Mouse (Mus musculus) thymus, postnatal 36 days (tissue): ENCODE data around the gene Arid5b.
A peak's percentile ranks its signal among the peaks of the same experiment; 100 is the strongest.
"Not testable (repeated sequence)": the region's sequence is repeated elsewhere in the genome, so short reads cannot be mapped to it uniquely, and the experiment has no call there.

Experiments
- DNase-seq, 2 experiments: peaks; one replicate each; pipeline ENCODE4 v3.0.0; 2022; ENCODE audit warnings: mixed read lengths in 2 of 2

Arid5b gene

GRCm38 (mm10) chr10:68104881-68105781 is 173.4 kb downstream of the Arid5b start:
- DNase-seq: peak in 1 of 2 experiments; percentile 18

- DNase-seq: no peak
These were observed 174.1 kb downstream of the Arid5b start for GRCm38 (mm10) chr10:68104481-68104880.

- DNase-seq: no peak
These were observed 174.6 kb downstream of the Arid5b start for GRCm38 (mm10) chr10:68103988-68104387.

DNA sequence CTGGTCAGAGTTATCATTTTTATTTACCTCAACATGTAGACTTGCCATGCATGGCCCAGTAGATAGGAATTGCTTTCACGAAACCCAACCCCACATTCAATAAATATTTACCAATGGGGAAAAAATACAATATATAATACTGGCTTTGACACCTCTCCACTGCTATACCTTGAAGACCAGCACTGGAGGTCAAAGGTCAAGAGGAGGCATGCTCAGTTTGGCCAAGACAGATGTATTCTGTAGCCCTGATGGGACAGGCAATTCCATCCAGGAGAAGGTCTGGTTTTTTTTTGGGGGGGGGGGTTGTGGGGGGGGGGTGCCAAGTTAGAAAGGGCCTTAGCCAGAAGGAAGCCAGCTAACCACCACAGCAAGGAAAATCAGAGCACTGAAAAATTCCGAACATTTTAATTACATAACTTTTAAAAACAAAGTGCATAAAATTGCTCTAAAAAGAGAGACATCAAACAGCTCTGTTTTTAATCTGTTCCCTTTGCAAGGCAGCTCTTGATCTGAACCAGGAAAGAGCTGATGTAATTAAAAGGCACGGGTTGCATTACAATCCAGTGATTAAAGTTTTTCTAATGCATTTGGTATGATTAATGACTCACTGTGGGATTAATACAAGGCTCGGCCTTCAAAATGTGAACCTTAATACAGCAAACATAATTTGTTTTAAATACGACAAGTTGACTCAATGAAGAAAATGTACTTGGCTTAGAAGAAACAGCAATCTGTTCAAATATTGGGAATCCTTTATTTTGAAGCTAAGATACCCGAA is 175.3 kb downstream of the Arid5b start:
- DNase-seq: no peak

GRCm38 (mm10) chr10:68102566-68102965 is 176.0 kb downstream of the Arid5b start:
- no peak for DNase-seq

- DNase-seq: no peak
These were observed 177.3 kb downstream of the Arid5b start for GRCm38 (mm10) chr10:68101251-68101650.

DNA sequence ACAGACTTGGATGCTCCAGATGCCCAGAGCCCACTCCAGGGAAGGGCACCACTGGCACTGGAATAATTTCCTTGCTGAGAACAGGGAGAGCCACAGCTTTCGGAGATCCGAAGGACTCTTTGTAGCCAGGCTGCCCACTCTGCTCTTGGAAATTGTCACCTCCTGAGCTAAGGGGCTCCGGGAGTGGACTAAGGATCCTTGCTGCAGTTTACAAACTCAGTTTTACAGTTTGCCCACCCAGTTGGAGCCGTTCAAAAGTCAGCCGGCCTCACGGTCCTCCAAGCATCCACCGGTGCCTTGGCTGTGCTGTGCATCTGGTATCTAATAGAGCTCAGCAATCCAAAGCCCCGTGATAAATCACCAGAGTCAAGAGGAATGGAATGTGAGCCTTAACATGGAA is 178.0 kb downstream of the Arid5b start:
- no peak for DNase-seq

GRCm38 (mm10) chr10:68099801-68100200 is 178.7 kb downstream of the Arid5b start:
- not testable (repeated sequence) for DNase-seq

- DNase-seq: no peak
These were observed 180.5 kb downstream of the Arid5b start for GRCm38 (mm10) chr10:68097821-68098675.

- no peak for DNase-seq
These were observed 182.1 kb downstream of the Arid5b start for GRCm38 (mm10) chr10:68096395-68096794.

GRCm38 (mm10) chr10:68095136-68095535 is 183.4 kb downstream of the Arid5b start:
- no peak for DNase-seq

DNA sequence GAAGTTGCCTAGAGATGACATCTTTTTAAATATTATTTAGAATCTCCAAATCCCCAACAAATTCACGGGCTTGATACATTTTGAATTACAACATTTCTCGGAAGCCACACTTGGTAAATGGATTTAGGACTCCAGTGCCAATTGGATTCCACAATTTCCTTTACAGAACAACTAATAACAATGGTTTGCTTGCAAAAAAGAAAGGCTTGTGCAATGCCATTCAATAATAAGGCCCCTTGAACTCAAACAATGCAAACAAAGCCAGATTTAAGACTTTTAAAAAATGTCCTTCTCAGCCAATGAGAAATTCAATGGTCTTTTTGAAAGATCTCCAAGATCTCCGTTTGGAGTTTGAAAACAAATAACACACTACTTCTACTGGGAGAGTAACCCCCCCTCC is 185.0 kb downstream of the Arid5b start:
- no peak for DNase-seq

DNA sequence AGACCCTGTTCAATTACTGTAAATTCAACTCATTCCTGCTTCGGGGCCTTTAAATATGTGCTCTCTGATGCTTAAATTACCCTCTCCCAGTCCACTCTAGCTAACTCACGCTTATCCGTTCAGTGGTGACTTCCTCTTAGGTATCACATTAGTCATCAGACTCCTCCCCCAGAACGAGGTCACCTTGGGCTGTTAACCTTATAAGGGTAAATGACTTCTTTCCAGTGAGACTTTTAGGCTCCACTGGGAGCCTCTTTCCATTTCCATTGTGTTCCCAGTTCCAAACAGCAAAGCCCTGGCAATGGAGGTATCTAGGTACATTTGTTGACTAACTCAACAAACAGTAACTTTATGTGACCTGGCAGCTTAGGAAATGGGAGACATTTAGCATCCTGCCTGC is 186.7 kb downstream of the Arid5b start:
- DNase-seq: no peak

DNA sequence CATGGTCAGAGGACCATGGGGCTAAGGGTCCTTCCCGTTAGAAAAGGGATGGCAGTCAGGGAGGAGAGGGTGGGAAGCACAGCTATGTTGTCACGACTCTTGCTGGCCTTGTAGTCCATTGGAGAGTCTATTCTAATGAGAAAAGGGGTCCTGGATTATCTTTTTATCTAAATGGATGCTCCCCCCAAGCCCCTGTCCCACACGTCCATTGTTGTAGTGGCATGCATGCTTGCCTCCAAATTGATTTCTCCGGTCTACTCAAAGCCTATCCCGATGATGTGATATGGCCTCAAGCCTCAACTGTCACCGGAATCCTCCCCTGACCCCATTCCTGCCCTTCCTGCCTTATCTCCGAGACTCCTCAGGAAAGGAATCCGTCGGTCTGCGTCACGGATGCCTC is 187.5 kb downstream of the Arid5b start:
- DNase-seq: no peak

- no peak for DNase-seq
These were observed 188.0 kb downstream of the Arid5b start for GRCm38 (mm10) chr10:68090544-68090943.

- no peak for DNase-seq
These were observed 188.4 kb downstream of the Arid5b start for GRCm38 (mm10) chr10:68090197-68090535.

DNA sequence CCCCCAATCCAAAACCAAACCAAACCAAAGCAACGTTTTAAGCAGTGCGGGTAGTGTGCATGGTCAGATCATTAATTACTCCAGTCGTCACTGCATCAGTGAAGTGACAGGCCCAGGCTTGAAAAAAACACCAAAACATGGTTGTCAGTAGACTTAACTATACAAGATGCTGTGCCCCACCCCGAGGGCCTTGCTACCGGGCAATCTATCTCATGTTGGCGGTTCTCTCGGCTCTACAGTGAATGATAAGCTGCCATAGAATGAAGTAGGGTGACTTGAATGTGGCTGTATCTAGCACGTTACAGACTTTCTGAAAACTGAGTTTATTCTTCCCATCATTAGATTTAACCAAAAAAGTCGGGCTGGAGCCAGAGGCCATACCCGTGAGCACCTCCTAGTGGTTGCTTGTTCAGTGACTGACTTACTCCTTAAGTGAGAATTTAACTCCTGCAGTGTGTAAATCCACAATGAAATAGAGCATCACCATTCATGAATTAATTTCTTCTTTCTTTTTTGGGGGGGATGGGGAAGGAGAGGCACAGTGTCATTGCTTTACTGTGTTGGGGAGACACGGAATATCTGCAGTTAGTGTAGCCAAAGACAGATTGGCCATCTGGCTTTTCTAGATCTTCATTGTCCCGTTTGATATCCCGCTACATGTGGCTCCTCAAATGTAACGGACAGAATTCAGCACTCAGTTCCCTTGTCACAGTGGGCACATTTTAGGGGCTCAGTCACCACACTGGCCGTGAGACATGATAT is 188.9 kb downstream of the Arid5b start:
- DNase-seq: peak in 1 of 2 experiments; percentile 30

- no peak for DNase-seq
These were observed 190.8 kb downstream of the Arid5b start for GRCm38 (mm10) chr10:68087722-68088121.

GRCm38 (mm10) chr10:68086973-68087372 is 191.6 kb downstream of the Arid5b start:
- DNase-seq: no peak

DNA sequence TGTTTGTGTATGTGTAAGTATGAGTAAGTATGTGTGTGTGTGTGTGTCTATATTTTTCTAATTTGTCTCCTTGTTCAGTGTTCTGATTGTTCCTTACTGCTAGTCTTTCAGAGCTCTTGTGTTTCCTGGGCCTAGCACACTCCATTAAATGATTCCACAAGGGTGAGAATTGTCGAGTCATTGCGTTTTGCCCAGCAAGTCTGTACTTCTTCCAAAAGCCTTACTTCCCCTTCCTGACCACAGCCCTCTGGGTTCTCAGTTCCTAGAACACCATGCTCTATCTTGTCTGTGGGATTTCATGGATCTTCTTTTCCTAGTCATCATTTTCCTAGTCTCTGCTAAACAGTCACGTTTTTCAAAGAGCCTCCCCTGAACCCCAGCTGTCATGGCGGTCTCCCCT is 193.0 kb downstream of the Arid5b start:
- DNase-seq: no peak

GRCm38 (mm10) chr10:68081712-68082111 is 196.8 kb downstream of the Arid5b start:
- peak; percentile 47 to 67 for DNase-seq
